Mouse (Mus musculus): ENCODE results near the gene Gpc5. TPM values are rescaled to one million over a fixed set of nuclear protein-coding genes. Genes with fewer than 3 reads are reported as not detected.

The Gpc5 gene
- total and polyA plus RNA-seq, 3 experiments, result 0.14 TPM; not detected in 2

GRCm38 (mm10) chr14:116553316-116553715 is 1461.3 kb downstream of the Gpc5 start:
- Histone ChIP-seq H3K4me3 (replicated peaks in 1 of 3; ENCODE audit: low read depth in 2 of 3, low read length in 2 of 3, poor library complexity in 1 of 3) (no peak overlapping the region), H3K4me1 (ENCODE audit: control insufficient read depth in 1 of 2, insufficient read depth in 2 of 2) (no peaks in the 10 kb centered on the region), H3K9ac (ENCODE audit: insufficient read depth, low read depth) (no peak overlapping the region), H3K27ac (ENCODE audit: insufficient read depth, low read depth) (no peak overlapping the region), H3K9me3 (replicated peaks; ENCODE audit: low read length) (no peaks in the 10 kb centered on the region), H3K4me2 (ENCODE audit: insufficient read depth, low read depth, poor library complexity, severe bottlenecking) (no peak overlapping the region), H3K27me3 (replicated peaks) (no peaks in the 10 kb centered on the region), H3K79me2 (replicated peaks; ENCODE audit: control insufficient read depth, extremely low read depth, insufficient read depth, poor library complexity, severe bottlenecking) (no peaks in the 10 kb centered on the region), H3K36me3 (replicated peaks in 1 of 2; ENCODE audit: control insufficient read depth in 1 of 2, insufficient read depth in 1 of 2, low read length in 1 of 2) (no peaks in the 10 kb centered on the region)
- dilution Hi-C loops (cut with MboI; ENCODE audit: extremely low pct_ligation_motif_present, extremely low pct_unique_long_range_greater_than_20kb, low sequenced_read_pairs) (no loop called here), in situ Hi-C loops (cut with MboI; ENCODE audit: low pct_ligation_motif_present, low pct_unique_long_range_greater_than_20kb, low sequenced_read_pairs) (loop anchor here (25.0 kb wide), 1 partner anchor 259 kb away; no protein-coding TSS in a partner anchor)
- DNase-seq (ENCODE audit: extremely low read depth), result no peak
- no peak for TF ChIP-seq RCOR1 (conservative IDR thresholded peaks at IDR 0.05; ENCODE audit: low read depth, low read length)
- TF ChIP-seq ZNF384 (IDR thresholded peaks at IDR 0.05; ENCODE audit: low read depth, low read length), result no peak
- no peak for TF ChIP-seq RAD21 (IDR thresholded peaks at IDR 0.05; ENCODE audit: low read depth, low read length)
- no peak for TF ChIP-seq ZKSCAN1 (IDR thresholded peaks at IDR 0.05; ENCODE audit: borderline replicate concordance, low read depth, low read length)

- dilution Hi-C loops (cut with MboI; ENCODE audit: extremely low pct_ligation_motif_present, extremely low pct_unique_long_range_greater_than_20kb, low sequenced_read_pairs) (no loop called here), in situ Hi-C loops (cut with MboI; ENCODE audit: low pct_ligation_motif_present, low pct_unique_long_range_greater_than_20kb, low sequenced_read_pairs) (loop anchor here (25.0 kb wide), 1 partner anchor 254 kb away; no protein-coding TSS in a partner anchor)
- Histone ChIP-seq H3K9me3 (replicated peaks; ENCODE audit: low read length) (no peaks in the 10 kb centered on the region), H3K36me3 (replicated peaks in 1 of 2; ENCODE audit: control insufficient read depth in 1 of 2, insufficient read depth in 1 of 2, low read length in 1 of 2) (no peaks in the 10 kb centered on the region), H3K9ac (ENCODE audit: insufficient read depth, low read depth) (no peak overlapping the region), H3K27ac (ENCODE audit: insufficient read depth, low read depth) (no peak overlapping the region), H3K79me2 (replicated peaks; ENCODE audit: control insufficient read depth, extremely low read depth, insufficient read depth, poor library complexity, severe bottlenecking) (no peaks in the 10 kb centered on the region), H3K4me1 (ENCODE audit: control insufficient read depth in 1 of 2, insufficient read depth in 2 of 2) (peaks cover 0 to 23% of the 10 kb centered on the region in 2 experiments; a peak in 2 of 4 replicates), H3K4me2 (ENCODE audit: insufficient read depth, low read depth, poor library complexity, severe bottlenecking) (no peak overlapping the region), H3K4me3 (replicated peaks in 1 of 3; ENCODE audit: low read depth in 2 of 3, low read length in 2 of 3, poor library complexity in 1 of 3) (no peak overlapping the region), H3K27me3 (replicated peaks) (no peaks in the 10 kb centered on the region)
- TF ChIP-seq SMC3 (IDR thresholded peaks at IDR 0.05; ENCODE audit: low read depth, low read length) (no peak), USF2 (conservative IDR thresholded peaks at IDR 0.05; ENCODE audit: low read depth, low read length) (no peak), MEF2A (IDR thresholded peaks at IDR 0.05; ENCODE audit: borderline replicate concordance, low read depth, low read length) (no peak), IRF4 (IDR thresholded peaks at IDR 0.05; ENCODE audit: low read depth, low read length) (no peak), MYC (IDR thresholded peaks at IDR 0.05; ENCODE audit: low read depth, low read length) (no peak), PAX5 (IDR thresholded peaks at IDR 0.05; ENCODE audit: low read length) (no peak), ZKSCAN1 (IDR thresholded peaks at IDR 0.05; ENCODE audit: borderline replicate concordance, low read depth, low read length) (no peak), MAZ (IDR thresholded peaks at IDR 0.05; ENCODE audit: low read depth, low read length) (no peak), BHLHE40 (IDR thresholded peaks at IDR 0.05; ENCODE audit: low read depth, low read length) (no peak), ETS1 (conservative IDR thresholded peaks at IDR 0.05; ENCODE audit: low read depth, low read length) (no peak), UBTF (IDR thresholded peaks at IDR 0.05; ENCODE audit: low read depth, low read length) (no peak), MAFK (IDR thresholded peaks at IDR 0.05; ENCODE audit: insufficient replicate concordance, low read length) (no peak), USF1 (IDR thresholded peaks at IDR 0.05; ENCODE audit: low read depth, low read length) (no peak), SIN3A (IDR thresholded peaks at IDR 0.05; ENCODE audit: low read length) (no peak), RCOR1 (conservative IDR thresholded peaks at IDR 0.05; ENCODE audit: low read depth, low read length) (no peak), JUN (IDR thresholded peaks at IDR 0.05; ENCODE audit: insufficient read depth, low read depth, low read length) (no peak), MXI1 (IDR thresholded peaks at IDR 0.05; ENCODE audit: low read depth, low read length) (no peak), JUND (conservative IDR thresholded peaks at IDR 0.05; ENCODE audit: low read depth, low read length) (no peak)
- no peak for DNase-seq (ENCODE audit: extremely low read depth)
Observed at GRCm38 (mm10) chr14:116558141-116558800, 1466.3 kb downstream of the Gpc5 start.

Measured in CH12.LX (cell line).